Mouse (Mus musculus): ENCODE measurements at regions not wholly inside any gene's neighbourhood (a gene's known extent, or its start where the extent isn't known, plus 50 kb on each side); places are given as distances from the start of the nearest gene placed in this dataset.
"Not testable (repeated sequence)": the region's sequence is repeated elsewhere in the genome, so short reads cannot be mapped to it uniquely, and the experiment has no call there.

- ATAC-seq = no peak
- WGBS = 53% methylated on average over 14 of the region's 14 CpGs
- Histone ChIP-seq H3K9me3 (no peaks in the 10 kb centered on the region), H3K4me3 (replicated peaks) (no peak overlapping the region), H3K4me1 (replicated peaks) (no peaks in the 10 kb centered on the region), H3K9ac (no peak overlapping the region), H3K27ac (no peak overlapping the region), H3K4me2 (replicated peaks) (no peak overlapping the region), H3K27me3 (replicated peaks) (no peaks in the 10 kb centered on the region), H3K36me3 (no peaks in the 10 kb centered on the region)
Observed at GRCm38 (mm10) chr15:93084967-93085617, 189.9 kb downstream of the Gxylt1 start.

GRCm38 (mm10) chr15:93074070-93074469 lies 200.9 kb downstream of the Gxylt1 start:
- H3K4me2 ChIP-seq (replicated peaks) = no peak overlapping the region
- no peak for ATAC-seq
- no peak overlapping the region for H3K27ac ChIP-seq
- no peaks in the 10 kb centered on the region for H3K27me3 ChIP-seq (replicated peaks)
- 62% methylated on average over 6 of the region's 6 CpGs for WGBS
- no peaks in the 10 kb centered on the region for H3K4me1 ChIP-seq (replicated peaks)
- no peaks in the 10 kb centered on the region for H3K9me3 ChIP-seq
- H3K36me3 ChIP-seq = no peaks in the 10 kb centered on the region
- no peak overlapping the region for H3K4me3 ChIP-seq (replicated peaks)
- no peak overlapping the region for H3K9ac ChIP-seq

GRCm38 (mm10) chr15:93062213-93063131 lies 212.5 kb downstream of the Gxylt1 start:
- no peak overlapping the region for H3K27ac ChIP-seq

GRCm38 (mm10) chr15:93053471-93053870 lies 221.5 kb downstream of the Gxylt1 start:
- 79% methylated on average over 3 of the region's 3 CpGs for WGBS
- H3K4me3 ChIP-seq (replicated peaks) = no peak overlapping the region
- no peak for ATAC-seq
- H3K9ac ChIP-seq = no peak overlapping the region
- H3K9me3 ChIP-seq = no peaks in the 10 kb centered on the region
- no peak overlapping the region for H3K27ac ChIP-seq
- H3K4me2 ChIP-seq (replicated peaks) = no peak overlapping the region
- no peaks in the 10 kb centered on the region for H3K4me1 ChIP-seq (replicated peaks)
- H3K36me3 ChIP-seq = no peaks in the 10 kb centered on the region
- H3K27me3 ChIP-seq (replicated peaks) = no peaks in the 10 kb centered on the region

More at GRCm38 (mm10) chr15:93062213-93063131, 212.5 kb downstream of the Gxylt1 start:
- Histone ChIP-seq H3K4me2 (replicated peaks) (no peak overlapping the region), H3K36me3 (no peaks in the 10 kb centered on the region), H3K4me3 (replicated peaks) (no peak overlapping the region), H3K4me1 (replicated peaks) (0 out of 2 replicates have a peak, but pooled peaks cover 2% of the 10 kb centered on the region), H3K9me3 (no peaks in the 10 kb centered on the region), H3K27me3 (replicated peaks) (no peaks in the 10 kb centered on the region), H3K9ac (no peak overlapping the region)
- no peak for ATAC-seq
- WGBS = 44% methylated on average over 10 of the region's 10 CpGs

- Histone ChIP-seq H3K27ac (no peak overlapping the region), H3K4me3 (replicated peaks) (no peak overlapping the region), H3K9me3 (no peaks in the 10 kb centered on the region), H3K4me2 (replicated peaks) (no peak overlapping the region), H3K36me3 (no peaks in the 10 kb centered on the region), H3K4me1 (replicated peaks) (no peaks in the 10 kb centered on the region), H3K27me3 (replicated peaks) (no peaks in the 10 kb centered on the region), H3K9ac (no peak overlapping the region)
- no peak for ATAC-seq
- 47% methylated on average over 6 of the region's 6 CpGs for WGBS
Observed at GRCm38 (mm10) chr15:93027185-93027584, 247.8 kb downstream of the Gxylt1 start.

- H3K27ac ChIP-seq = no peak overlapping the region
- no peaks in the 10 kb centered on the region for H3K27me3 ChIP-seq (replicated peaks)
- H3K36me3 ChIP-seq = no peaks in the 10 kb centered on the region
- no peaks in the 10 kb centered on the region for H3K9me3 ChIP-seq
- no peak overlapping the region for H3K4me3 ChIP-seq (replicated peaks)
- H3K4me2 ChIP-seq (replicated peaks) = no peak overlapping the region
- 61% methylated on average over 11 of the region's 11 CpGs for WGBS
- ATAC-seq = no peak
- H3K9ac ChIP-seq = no peak overlapping the region
- no peaks in the 10 kb centered on the region for H3K4me1 ChIP-seq (replicated peaks)
Observed at GRCm38 (mm10) chr15:93026456-93027078, 248.4 kb downstream of the Gxylt1 start.

- 67% methylated on average over 9 of the region's 9 CpGs for WGBS
- no peak for ATAC-seq
- no peaks in the 10 kb centered on the region for H3K27me3 ChIP-seq (replicated peaks)
Observed at GRCm38 (mm10) chr15:93025791-93026190, 249.2 kb downstream of the Gxylt1 start.

GRCm38 (mm10) chr15:93024171-93024570 lies 250.8 kb downstream of the Gxylt1 start:
- Histone ChIP-seq H3K9me3 (no peaks in the 10 kb centered on the region), H3K36me3 (no peaks in the 10 kb centered on the region), H3K4me3 (replicated peaks) (no peak overlapping the region), H3K4me1 (replicated peaks) (no peaks in the 10 kb centered on the region), H3K27me3 (replicated peaks) (no peaks in the 10 kb centered on the region), H3K4me2 (replicated peaks) (no peak overlapping the region), H3K9ac (no peak overlapping the region), H3K27ac (no peak overlapping the region)
- no peak for ATAC-seq
- 66% methylated on average over 6 of the region's 6 CpGs for WGBS

More at GRCm38 (mm10) chr15:93025791-93026190, 249.2 kb downstream of the Gxylt1 start:
- H3K9ac ChIP-seq = no peak overlapping the region
- no peaks in the 10 kb centered on the region for H3K9me3 ChIP-seq
- H3K27ac ChIP-seq = no peak overlapping the region
- no peak overlapping the region for H3K4me3 ChIP-seq (replicated peaks)
- no peaks in the 10 kb centered on the region for H3K4me1 ChIP-seq (replicated peaks)
- H3K36me3 ChIP-seq = no peaks in the 10 kb centered on the region
- no peak overlapping the region for H3K4me2 ChIP-seq (replicated peaks)

GRCm38 (mm10) chr15:93011166-93011565 lies 263.8 kb downstream of the Gxylt1 start:
- H3K4me3 ChIP-seq (replicated peaks) = no peak overlapping the region
- no peak overlapping the region for H3K9ac ChIP-seq
- no peaks in the 10 kb centered on the region for H3K9me3 ChIP-seq
- no peaks in the 10 kb centered on the region for H3K4me1 ChIP-seq (replicated peaks)
- H3K4me2 ChIP-seq (replicated peaks) = no peak overlapping the region
- H3K27me3 ChIP-seq (replicated peaks) = no peaks in the 10 kb centered on the region
- no peak for ATAC-seq
- H3K36me3 ChIP-seq = no peaks in the 10 kb centered on the region
- no peak overlapping the region for H3K27ac ChIP-seq
- 73% methylated on average over 5 of the region's 5 CpGs for WGBS

GRCm38 (mm10) chr15:93010629-93011028 lies 264.4 kb downstream of the Gxylt1 start:
- WGBS = 26% methylated on average over 2 of the region's 2 CpGs
- no peak for ATAC-seq
- no peaks in the 10 kb centered on the region for H3K27me3 ChIP-seq (replicated peaks)
- H3K4me2 ChIP-seq (replicated peaks) = no peak overlapping the region
- H3K36me3 ChIP-seq = no peaks in the 10 kb centered on the region
- no peak overlapping the region for H3K27ac ChIP-seq
- H3K9ac ChIP-seq = no peak overlapping the region
- H3K4me3 ChIP-seq (replicated peaks) = no peak overlapping the region
- H3K4me1 ChIP-seq (replicated peaks) = no peaks in the 10 kb centered on the region
- no peaks in the 10 kb centered on the region for H3K9me3 ChIP-seq

- H3K27me3 ChIP-seq (replicated peaks) = no peaks in the 10 kb centered on the region
- ATAC-seq = peak; percentile 78
- H3K4me2 ChIP-seq (replicated peaks) = no peak overlapping the region
- WGBS = 16% methylated on average over 7 of the region's 7 CpGs
- no peaks in the 10 kb centered on the region for H3K9me3 ChIP-seq
- peaks cover 9% of the 10 kb centered on the region; the same call in 1 of the 2 replicates for H3K4me1 ChIP-seq (replicated peaks)
- H3K9ac ChIP-seq = no peak overlapping the region
- no peak overlapping the region for H3K27ac ChIP-seq
- no peaks in the 10 kb centered on the region for H3K36me3 ChIP-seq
- H3K4me3 ChIP-seq (replicated peaks) = no peak overlapping the region
Observed at GRCm38 (mm10) chr15:93005751-93006231, 269.2 kb downstream of the Gxylt1 start.

- not testable (repeated sequence) for H3K27ac ChIP-seq; H3K36me3 ChIP-seq; H3K9ac ChIP-seq; H3K9me3 ChIP-seq; H3K4me1 ChIP-seq (replicated peaks); ATAC-seq; H3K4me2 ChIP-seq (replicated peaks); H3K4me3 ChIP-seq (replicated peaks); H3K27me3 ChIP-seq (replicated peaks)
- 82% methylated on average over 5 of the region's 5 CpGs for WGBS
Observed at GRCm38 (mm10) chr15:93005186-93005585, 269.8 kb downstream of the Gxylt1 start.

Data from intestine, embryonic 15.5 days (tissue).